Mouse (Mus musculus): Measurements from ENCODE around the gene Dync1li1. TPM values are rescaled to one million over a fixed set of nuclear protein-coding genes. Genes with fewer than 3 reads are reported as not detected.
A peak's percentile ranks its signal among the peaks of the same experiment; 100 is the strongest.
"Not testable (repeated sequence)": the region's sequence is repeated elsewhere in the genome, so short reads cannot be mapped to it uniquely, and the experiment has no call there.

Gene Dync1li1
- 57.6 and 58.3 TPM in 2 replicates for polyA plus RNA-seq (2015; fragmentation: Nextera tagmentation; extraction: Ambion mirVana)

DNA sequence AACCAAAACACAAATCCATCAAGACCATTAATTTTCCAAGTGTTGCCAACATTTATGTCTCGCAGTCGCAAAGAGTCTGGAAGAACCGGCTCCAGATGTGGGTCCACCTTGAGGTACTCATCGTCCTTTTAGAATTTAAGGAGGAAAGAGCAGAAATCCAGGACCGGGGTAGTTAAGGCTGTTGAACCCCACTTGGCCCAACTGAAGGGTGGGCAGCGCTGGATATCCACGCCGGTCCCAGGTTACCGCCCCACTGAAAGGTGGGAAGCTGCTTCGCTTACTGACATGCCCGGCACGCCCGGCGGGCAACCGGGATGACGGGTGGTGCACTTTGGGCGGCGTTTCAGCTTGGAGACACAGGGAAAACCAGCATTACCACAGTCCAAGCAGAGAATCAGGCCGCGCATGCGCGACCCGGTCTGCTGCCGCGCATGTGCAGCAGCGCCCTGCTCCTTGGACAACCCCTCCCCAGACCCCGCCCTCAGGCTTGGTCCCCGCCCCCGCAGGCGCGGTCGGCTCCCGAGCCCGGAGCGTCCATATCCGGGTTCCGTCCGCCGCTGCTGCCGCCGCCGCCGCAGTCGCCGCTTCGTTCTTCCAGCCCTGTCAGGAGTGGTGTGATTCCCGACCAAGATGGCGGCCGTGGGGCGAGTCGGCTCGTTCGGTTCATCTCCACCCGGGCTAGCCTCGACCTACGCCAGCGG, at the start of gene Dync1li1:
Dync1li1 (plus strand) TSS at position 539 of the 701 bp plus-strand sequence.
- peak within 1 kb of the TSS; percentile 75 for H3K4me2 ChIP-seq
- peak within 1 kb of the TSS; percentile 92 for H3K9ac ChIP-seq
- H3K36me3 ChIP-seq = peaks cover 4% of the 10 kb centered on the region; the same call in 1 of the 2 replicates
- peaks cover 12% of the 10 kb centered on the region for H3K4me1 ChIP-seq
- H3K4me3 ChIP-seq (replicated peaks) = peak within 1 kb of the TSS; percentile 97
- peak within 1 kb of the TSS; percentile 90 for H3K27ac ChIP-seq
- WGBS = under 1% methylated on average over 57 of the region's 57 CpGs
- H3K9me3 ChIP-seq = no peaks in the 10 kb centered on the region
- peak; percentile 95 for ATAC-seq (ENCODE audit: insufficient read depth, low FRiP score, low read depth)
- H3K27me3 ChIP-seq (replicated peaks) = no peaks in the 10 kb centered on the region

DNA sequence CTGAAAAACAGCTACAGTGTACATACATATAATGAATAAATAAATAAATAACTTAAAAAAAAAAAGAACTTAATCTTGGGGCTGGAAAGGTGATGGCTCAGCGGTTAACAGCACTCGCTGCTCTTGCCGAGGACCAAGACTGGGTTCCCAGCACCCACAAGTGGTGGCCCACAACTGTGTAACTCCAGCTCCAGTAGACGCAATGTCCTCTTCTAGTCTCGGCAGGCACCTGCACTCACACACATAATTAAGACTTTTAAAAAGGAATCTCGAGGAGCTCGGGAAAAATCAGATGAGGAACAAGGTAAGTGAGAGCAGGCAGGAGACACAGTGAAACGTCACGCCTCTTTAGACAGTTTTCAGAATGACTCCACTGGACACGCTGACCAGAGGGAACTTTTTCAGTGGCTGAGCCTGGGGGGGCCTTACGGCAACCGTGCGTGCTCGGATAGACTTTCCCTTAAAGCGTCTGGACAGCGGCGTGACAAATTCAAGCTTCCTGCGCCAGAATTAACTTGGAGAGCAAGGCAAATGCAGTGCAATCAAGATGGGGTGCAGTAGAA, 49.3 kb upstream of the Dync1li1 start:
- Histone ChIP-seq H3K36me3 (no peaks in the 10 kb centered on the region), H3K4me3 (replicated peaks) (peak overlapping the region; percentile 74)
- no peak for ATAC-seq (ENCODE audit: insufficient read depth, low FRiP score, low read depth)

DNA sequence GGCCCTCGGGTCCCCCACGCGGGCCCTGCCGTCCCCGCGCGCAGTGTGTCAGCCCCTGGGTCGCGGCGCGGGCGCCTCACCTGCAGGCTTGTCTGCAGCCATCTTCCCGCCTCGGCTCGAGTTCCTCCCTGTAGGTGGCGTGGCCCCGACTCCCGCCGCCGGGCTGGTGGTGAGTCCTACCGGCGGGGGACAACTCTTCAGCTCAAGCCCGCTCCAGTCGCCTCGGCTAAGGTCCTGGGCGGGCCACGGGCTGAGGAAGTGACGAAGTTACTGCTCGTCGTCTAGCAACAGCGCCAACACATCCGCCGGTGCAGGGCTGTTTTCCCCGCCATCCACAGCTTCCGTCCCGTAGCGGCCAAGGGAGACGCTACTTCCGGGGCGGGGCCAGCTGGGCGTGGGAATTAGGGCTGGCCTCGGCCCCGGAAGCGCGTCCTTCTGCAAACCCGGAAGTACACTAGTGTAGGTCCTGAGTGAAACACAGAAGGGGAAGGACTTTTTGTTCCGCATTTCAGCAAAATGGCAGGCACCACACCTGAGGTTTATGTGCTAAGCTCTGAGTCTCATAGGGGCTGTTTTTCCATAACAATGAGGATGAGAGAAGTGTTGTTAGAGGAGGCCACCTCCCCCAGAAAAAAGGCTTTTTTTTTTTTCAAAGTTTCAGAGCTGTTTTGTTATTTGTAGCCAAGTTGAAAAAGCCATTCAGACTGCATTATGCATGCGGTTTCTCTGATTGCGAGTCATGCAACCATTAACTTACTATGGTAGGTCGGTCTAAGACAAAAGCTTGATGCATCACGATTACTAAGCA, 48.5 kb upstream of the Dync1li1 start, which contains the start of gene Cnot10:
Cnot10 (minus strand) TSS at position 346 of the 808 bp plus-strand sequence.
- ATAC-seq (ENCODE audit: insufficient read depth, low FRiP score, low read depth) = peak; percentile 99
- Histone ChIP-seq H3K9ac (peak within 1 kb of the TSS; percentile 65), H3K4me3 (replicated peaks) (peak within 1 kb of the TSS; percentile 74), H3K4me1 (peaks cover 14% of the 10 kb centered on the region), H3K36me3 (no peaks in the 10 kb centered on the region), H3K4me2 (peak within 1 kb of the TSS; percentile 80), H3K9me3 (no peaks in the 10 kb centered on the region), H3K27me3 (replicated peaks) (0 out of 2 replicates have a peak, but pooled peaks cover 4% of the 10 kb centered on the region), H3K27ac (peak within 1 kb of the TSS; percentile 77)
- 4% methylated on average over 51 of the region's 51 CpGs for WGBS

More for the DNA sequence above, 49.3 kb upstream of the Dync1li1 start:
- Histone ChIP-seq H3K9me3 (no peaks in the 10 kb centered on the region), H3K27me3 (replicated peaks) (0 out of 2 replicates have a peak, but pooled peaks cover 3% of the 10 kb centered on the region), H3K4me1 (peaks cover 14% of the 10 kb centered on the region), H3K9ac (peak overlapping the region; percentile 65), H3K4me2 (peak overlapping the region; percentile 80), H3K27ac (peak overlapping the region; percentile 77)
- 11% methylated on average over 18 of the region's 18 CpGs for WGBS

DNA sequence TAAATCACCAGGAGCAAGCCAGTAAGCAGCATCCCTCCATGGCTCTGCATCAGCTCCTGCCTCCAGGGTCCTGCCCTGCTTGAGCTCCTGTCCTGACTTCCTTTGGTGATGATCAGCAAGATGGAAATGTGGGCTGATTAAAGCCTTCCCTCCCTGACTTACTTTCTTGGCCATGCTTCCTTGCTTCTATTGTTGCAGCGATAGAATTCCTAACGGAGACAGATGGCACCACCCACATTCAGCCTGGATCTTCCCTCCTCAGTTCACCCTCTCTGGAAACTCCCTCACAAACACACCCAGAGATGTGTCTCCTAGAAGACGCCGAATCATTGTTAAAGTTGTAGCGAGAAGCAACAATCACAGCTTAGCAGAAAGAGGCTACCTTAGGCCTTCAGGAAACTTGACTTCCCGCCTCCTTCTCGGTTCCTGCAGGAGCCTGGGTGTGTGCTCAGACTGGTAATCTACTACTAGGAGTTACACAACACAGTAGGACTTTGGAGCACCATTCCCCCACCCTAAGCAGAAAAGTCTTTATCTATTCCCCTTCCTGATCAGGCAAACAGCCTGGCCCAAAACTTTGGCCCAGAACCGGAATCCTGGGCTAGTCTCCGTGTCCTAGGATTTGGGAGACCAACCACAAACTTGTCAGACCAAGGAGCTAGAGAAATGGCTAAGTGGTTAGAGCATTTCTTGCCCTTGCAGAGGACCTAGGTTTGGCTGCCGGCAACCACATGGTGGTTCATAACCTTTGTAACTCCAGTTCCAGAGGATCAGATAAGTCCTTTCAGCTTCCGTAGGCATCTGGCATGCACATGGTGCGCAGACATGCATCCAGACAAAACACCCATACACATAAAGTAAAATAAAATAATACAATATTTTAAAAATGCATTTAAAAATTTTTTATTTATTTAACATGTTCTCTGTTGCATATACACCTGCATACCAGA, 41.8 kb upstream of the Dync1li1 start:
- no peak overlapping the region for H3K4me3 ChIP-seq (replicated peaks)
- H3K4me2 ChIP-seq = no peak overlapping the region
- WGBS = 86% methylated on average over 12 of the region's 12 CpGs
- no peak overlapping the region for H3K9ac ChIP-seq
- ATAC-seq (ENCODE audit: insufficient read depth, low FRiP score, low read depth) = no peak
- 0 out of 2 replicates have a peak, but pooled peaks cover 4% of the 10 kb centered on the region for H3K27me3 ChIP-seq (replicated peaks)
- H3K27ac ChIP-seq = no peak overlapping the region
- H3K9me3 ChIP-seq = no peaks in the 10 kb centered on the region
- H3K36me3 ChIP-seq = no peaks in the 10 kb centered on the region
- no peaks in the 10 kb centered on the region for H3K4me1 ChIP-seq

DNA sequence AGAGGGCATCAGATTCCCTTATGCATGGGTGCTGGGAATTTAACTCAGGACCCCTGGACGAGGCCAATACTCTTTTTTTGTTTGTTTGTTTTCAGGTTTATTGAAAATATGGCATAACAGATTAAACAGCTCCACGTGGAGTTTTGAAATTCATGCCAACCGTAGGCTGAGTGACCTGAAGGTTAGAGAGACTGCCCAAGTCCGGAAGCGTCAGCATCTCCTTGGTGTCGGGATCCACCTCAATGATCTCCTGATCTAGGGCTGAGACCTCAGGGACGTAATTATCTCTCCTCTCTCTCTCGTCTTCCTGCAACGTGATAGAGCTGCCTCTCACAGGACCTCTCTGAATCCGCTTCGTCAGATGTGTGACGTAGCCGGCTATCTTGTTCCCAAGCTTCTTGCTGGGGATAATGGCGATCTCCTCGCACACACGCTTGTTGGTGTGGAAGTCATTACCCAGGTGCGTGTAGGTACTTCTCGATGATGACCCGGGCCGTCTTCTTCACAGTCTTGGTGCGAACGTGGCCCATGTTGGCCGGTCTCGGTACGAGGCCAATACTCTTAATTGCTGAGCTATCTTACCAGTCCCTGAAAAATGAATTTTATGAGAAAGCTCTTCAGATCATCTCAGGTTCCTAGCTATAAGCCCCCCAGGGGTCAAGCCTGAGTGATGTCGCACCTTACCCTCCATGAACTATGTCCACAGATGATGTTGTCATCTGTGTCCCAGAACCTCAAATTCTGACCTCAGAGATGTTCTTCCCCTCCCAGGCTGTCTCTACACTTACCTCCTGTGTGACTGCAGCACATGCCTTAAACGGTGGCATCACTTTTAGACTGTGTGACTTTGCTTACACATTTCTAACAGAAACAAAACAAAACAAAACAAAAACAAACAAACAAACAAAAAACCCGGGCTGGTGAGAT, 40.8 kb upstream of the Dync1li1 start:
- no peak overlapping the region for H3K9ac ChIP-seq
- 0 out of 2 replicates have a peak, but pooled peaks cover 4% of the 10 kb centered on the region for H3K27me3 ChIP-seq (replicated peaks)
- H3K4me1 ChIP-seq = no peaks in the 10 kb centered on the region
- no peak overlapping the region for H3K27ac ChIP-seq
- peak; percentile 39; the same call in 1 of the 2 replicates for ATAC-seq (ENCODE audit: insufficient read depth, low FRiP score, low read depth)
- no peak overlapping the region for H3K4me2 ChIP-seq
- H3K9me3 ChIP-seq = no peaks in the 10 kb centered on the region
- H3K4me3 ChIP-seq (replicated peaks) = no peak overlapping the region
- H3K36me3 ChIP-seq = no peaks in the 10 kb centered on the region
- 78% methylated on average over 28 of the region's 28 CpGs for WGBS

DNA sequence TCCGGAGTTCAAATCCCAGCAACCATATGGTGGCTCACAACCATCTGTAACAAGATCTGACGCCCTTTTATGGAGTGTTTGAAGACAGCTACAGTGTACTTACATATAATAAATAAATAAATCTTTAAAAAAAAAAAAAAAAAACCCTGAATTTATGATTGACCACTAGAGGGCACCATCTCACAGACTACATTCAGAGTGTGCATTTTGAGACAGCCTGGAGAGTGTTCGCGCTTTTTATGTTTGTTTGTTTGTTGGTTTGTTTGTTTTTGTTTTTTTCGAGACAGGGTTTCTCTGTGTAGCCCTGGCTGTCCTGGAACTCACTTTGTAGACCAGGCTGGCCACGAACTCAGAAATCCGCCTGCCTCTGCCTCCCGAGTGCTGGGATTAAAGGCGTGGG, 40.1 kb upstream of the Dync1li1 start:
- H3K4me3 ChIP-seq (replicated peaks); H3K4me1 ChIP-seq; H3K9me3 ChIP-seq; H3K36me3 ChIP-seq; H3K4me2 ChIP-seq; H3K9ac ChIP-seq; H3K27me3 ChIP-seq (replicated peaks); H3K27ac ChIP-seq; ATAC-seq (ENCODE audit: insufficient read depth, low FRiP score, low read depth): not testable (repeated sequence)
- 45% methylated on average over 9 of the region's 9 CpGs for WGBS

DNA sequence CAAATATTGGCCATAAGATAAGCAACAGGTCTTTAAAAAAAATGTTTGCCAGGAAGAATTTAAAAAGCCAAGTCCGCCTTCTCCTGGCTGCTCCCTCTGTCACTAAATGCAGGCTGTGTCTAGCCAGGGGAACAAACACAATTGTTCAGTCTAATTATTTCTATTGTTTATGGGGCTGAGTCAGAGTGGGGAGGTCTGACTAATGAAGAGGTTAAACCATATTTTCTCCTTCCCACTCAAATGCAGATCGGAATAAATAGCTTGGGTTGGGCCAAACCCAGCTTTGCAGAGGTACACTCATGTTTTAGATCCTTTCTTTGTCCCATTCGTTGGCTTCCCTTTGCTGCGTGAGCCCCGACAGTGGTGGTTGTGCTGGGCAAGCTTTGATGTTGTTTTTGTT, 39.2 kb upstream of the Dync1li1 start:
- Histone ChIP-seq H3K4me2 (no peak overlapping the region), H3K27me3 (replicated peaks) (0 out of 2 replicates have a peak, but pooled peaks cover under 1% of the 10 kb centered on the region), H3K27ac (no peak overlapping the region), H3K4me3 (replicated peaks) (no peak overlapping the region), H3K9ac (no peak overlapping the region), H3K4me1 (no peaks in the 10 kb centered on the region), H3K9me3 (no peaks in the 10 kb centered on the region), H3K36me3 (no peaks in the 10 kb centered on the region)
- no peak for ATAC-seq (ENCODE audit: insufficient read depth, low FRiP score, low read depth)
- 55% methylated on average over 5 of the region's 5 CpGs for WGBS

DNA sequence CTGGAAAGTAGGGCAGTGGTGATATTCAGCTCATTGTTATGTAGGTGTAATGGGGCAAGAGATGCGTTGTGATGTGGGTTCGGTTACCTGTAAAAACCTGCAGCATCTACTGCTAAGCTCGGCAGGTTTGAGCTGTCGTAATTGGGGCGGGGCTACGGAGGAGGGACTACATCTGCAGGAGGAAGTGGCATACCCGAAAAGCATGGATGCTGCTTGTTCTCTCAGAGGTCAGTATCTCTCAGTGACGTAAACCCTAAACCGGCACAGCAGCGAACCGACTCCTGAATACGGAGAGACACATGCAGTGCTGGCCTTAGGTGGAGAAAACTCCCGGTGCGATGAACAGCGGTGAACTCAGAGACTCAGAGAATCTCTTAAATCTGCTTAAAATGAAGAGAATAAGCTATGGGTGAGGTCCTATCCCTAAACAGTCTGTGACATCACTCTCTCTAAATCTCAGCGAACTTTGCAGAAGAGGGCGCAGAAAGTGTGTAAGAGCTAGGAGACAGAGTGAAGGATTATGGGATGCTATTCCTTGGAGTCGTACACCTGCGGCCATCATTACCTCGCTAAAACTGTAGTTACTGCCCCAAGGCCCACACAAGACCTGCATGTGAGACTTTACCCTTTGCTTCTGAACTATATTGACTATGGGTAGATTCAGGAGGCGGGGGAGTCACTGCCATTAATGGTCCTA, 37.5 kb upstream of the Dync1li1 start:
- no peak for ATAC-seq (ENCODE audit: insufficient read depth, low FRiP score, low read depth)
- WGBS = 59% methylated on average over 21 of the region's 21 CpGs
- Histone ChIP-seq H3K9me3 (no peaks in the 10 kb centered on the region), H3K4me1 (no peaks in the 10 kb centered on the region), H3K9ac (no peak overlapping the region), H3K27me3 (replicated peaks) (no peaks in the 10 kb centered on the region), H3K4me3 (replicated peaks) (no peak overlapping the region), H3K4me2 (no peak overlapping the region), H3K27ac (no peak overlapping the region), H3K36me3 (no peaks in the 10 kb centered on the region)

DNA sequence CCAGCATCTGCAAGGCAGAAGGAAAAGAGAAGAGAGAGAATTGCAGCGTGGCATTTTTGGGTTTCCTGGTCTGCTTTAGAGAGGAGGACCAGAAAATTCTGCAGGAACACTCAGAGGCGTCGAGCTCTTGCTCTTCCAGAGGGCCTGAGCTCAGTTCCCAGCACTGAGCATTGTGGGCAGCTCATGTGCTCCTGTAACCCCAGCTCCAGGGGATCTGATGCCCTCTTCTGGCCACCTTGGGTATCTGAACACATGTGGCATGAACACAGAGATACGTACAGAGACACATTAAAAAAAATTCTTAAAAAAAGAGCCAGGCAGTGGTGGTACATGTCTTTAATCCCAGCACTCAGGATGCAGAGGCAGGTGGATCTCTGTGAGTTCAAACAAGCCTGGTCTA, 33.2 kb upstream of the Dync1li1 start:
- 87% methylated on average over 4 of the region's 4 CpGs for WGBS
- Histone ChIP-seq H3K9me3 (no peaks in the 10 kb centered on the region), H3K27ac (no peak overlapping the region), H3K27me3 (replicated peaks) (no peaks in the 10 kb centered on the region), H3K36me3 (no peaks in the 10 kb centered on the region), H3K9ac (no peak overlapping the region), H3K4me1 (no peaks in the 10 kb centered on the region), H3K4me2 (no peak overlapping the region), H3K4me3 (replicated peaks) (no peak overlapping the region)
- ATAC-seq (ENCODE audit: insufficient read depth, low FRiP score, low read depth) = no peak

DNA sequence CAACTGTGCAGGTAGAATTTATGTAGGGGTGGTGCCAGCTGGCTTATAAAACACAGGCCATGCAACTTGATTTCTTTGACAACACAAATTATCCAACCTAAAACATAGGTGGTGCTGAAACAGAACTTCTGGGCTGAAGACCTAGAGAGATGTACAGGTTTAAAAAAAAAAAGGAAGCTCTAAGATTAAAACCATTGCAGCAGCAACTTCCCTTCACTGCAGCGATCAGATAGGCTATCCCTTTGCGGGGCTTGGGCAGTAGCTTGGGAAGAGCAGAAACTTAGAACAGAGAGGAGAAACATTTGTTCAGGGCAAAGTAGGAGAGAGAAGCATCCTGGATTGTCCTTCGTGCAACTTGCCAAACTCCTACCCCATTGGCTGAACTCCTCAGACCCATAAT, 31.9 kb upstream of the Dync1li1 start:
- H3K36me3 ChIP-seq = no peaks in the 10 kb centered on the region
- no peak overlapping the region for H3K4me3 ChIP-seq (replicated peaks)
- no peaks in the 10 kb centered on the region for H3K4me1 ChIP-seq
- 64% methylated on average over 3 of the region's 3 CpGs for WGBS
- no peaks in the 10 kb centered on the region for H3K9me3 ChIP-seq
- H3K4me2 ChIP-seq = no peak overlapping the region
- no peaks in the 10 kb centered on the region for H3K27me3 ChIP-seq (replicated peaks)
- no peak overlapping the region for H3K27ac ChIP-seq
- H3K9ac ChIP-seq = no peak overlapping the region
- no peak for ATAC-seq (ENCODE audit: insufficient read depth, low FRiP score, low read depth)
